Mouse (Mus musculus): ENCODE data around the gene Avpi1. TPM values are rescaled to one million over a fixed set of nuclear protein-coding genes. Genes with fewer than 3 reads are reported as not detected.

Gene Avpi1
- polyA plus RNA-seq, 1 experiment from 2014 or later = 3.0 TPM

DNA sequence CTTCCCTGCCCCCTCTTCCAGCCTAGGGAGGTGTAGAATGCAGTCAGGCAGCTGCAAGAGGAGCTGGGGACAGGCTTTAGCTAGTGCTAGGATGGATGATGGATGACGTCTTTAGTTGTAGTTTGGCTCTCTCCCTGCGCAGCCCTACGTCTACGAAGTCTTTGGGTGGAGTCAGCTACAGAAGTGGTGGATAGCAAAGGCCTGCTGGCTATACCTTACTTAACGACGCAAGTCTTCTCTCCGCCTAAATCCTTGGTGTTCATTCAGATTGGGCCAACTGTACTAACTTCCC lies 19.7 kb upstream of the Avpi1 start:
- no peaks in the 10 kb centered on the region for H3K36me3 ChIP-seq (ENCODE audit: inconsistent target)
- WGBS (ENCODE audit: missing documents) = 78% methylated on average over 7 of the region's 7 CpGs
- H3K79me2 ChIP-seq (ENCODE audit: inconsistent target) = peaks cover 6% of the 10 kb centered on the region; the same call in 1 of the 2 replicates
- H3K27ac ChIP-seq = 0 out of 2 replicates have a peak overlapping the region, but pooled peaks have one; percentile 21
- peak overlapping the region; percentile 38 for H3K4me3 ChIP-seq (ENCODE audit: inconsistent target)

- 7% methylated on average over 63 of the region's 63 CpGs for WGBS (ENCODE audit: missing documents)
- Histone ChIP-seq H3K79me2 (ENCODE audit: inconsistent target) (peaks cover 6% of the 10 kb centered on the region; the same call in 1 of the 2 replicates), H3K36me3 (ENCODE audit: inconsistent target) (no peaks in the 10 kb centered on the region), H3K4me3 (ENCODE audit: inconsistent target) (peak overlapping the region; percentile 38), H3K27ac (0 out of 2 replicates have a peak overlapping the region, but pooled peaks have one; percentile 21)
These were observed 19.1 kb upstream of the Avpi1 start for GRCm38 (mm10) chr19:42147769-42148568.

DNA sequence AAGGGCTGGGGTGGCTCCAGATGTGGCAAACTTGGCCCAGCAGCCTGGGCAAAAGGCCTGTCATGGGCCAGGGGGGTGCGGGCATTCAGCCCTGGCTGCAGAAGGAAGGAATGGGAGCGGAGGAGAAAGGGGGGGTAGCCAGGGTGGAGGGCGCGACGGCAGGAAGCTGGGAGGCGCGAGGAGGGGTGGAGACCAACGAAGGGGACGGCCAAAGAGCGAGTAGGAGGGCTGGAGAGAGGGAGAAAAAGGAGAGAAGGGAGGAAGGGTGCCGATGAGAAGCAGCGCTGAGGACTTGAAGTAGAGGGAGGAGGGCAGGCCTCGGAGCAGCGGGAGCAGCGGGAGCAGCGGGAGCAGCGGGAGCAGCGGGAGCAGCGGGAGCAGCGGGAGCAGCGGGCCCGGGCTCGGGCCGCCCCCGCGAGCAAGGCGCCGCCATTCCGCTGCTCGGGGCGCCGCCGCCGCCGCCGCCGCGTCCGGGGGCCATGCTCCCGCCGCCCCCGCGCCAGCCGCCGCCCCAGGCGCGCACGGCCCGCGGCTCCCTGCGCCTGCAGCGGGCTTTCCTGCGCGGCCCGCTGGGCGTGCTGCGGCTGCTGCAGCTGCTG lies 18.4 kb upstream of the Avpi1 start, which contains the start of gene Marveld1:
Gene Marveld1 (plus strand): TSS at position 231 of the 599 bp plus-strand sequence.
- H3K4me3 ChIP-seq (ENCODE audit: inconsistent target) = peak within 1 kb of the TSS; percentile 38
- WGBS (ENCODE audit: missing documents) = 3% methylated on average over 57 of the region's 57 CpGs
- H3K36me3 ChIP-seq (ENCODE audit: inconsistent target) = no peaks in the 10 kb centered on the region
- H3K79me2 ChIP-seq (ENCODE audit: inconsistent target) = peaks cover 6% of the 10 kb centered on the region; the same call in 1 of the 2 replicates
- peak within 1 kb of the TSS; percentile 27 for H3K27ac ChIP-seq

DNA sequence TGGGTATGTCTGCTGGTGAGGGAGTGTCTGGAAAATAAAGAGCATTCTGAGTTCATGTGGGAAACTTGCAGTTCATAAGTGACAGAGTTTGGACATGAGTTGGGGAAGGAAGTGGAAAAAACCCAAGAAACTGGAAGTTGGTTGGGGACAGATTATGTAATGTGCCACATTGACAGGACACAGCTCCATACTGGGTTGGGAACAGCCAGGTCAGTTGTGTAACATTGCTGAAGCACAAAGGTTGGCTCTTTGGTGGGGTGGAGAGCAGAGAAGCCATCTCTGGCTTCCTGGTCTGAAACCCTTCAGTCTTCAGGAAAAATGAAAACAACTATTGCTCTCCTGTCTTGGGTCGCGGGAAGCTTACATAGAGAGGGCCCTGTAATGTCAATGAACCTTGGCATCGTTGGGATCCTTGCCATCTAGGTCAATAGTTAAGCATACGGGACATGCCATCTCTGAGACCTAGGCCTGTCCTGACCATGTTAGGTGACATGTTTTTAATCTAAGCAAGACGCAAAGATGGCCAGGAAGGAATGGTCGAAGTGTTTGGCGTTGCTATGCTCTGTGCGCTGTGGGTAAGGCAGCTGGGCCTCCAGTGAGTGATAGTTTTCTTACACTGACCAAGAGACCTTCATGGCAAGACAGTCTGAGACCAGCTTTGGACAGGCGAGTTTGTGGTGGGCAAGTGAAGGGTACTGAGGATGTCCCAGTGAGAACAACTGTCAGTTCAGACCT lies 17.6 kb upstream of the Avpi1 start:
- H3K4me3 ChIP-seq (ENCODE audit: inconsistent target) = no peak overlapping the region

GRCm38 (mm10) chr19:42145731-42146130 lies 16.9 kb upstream of the Avpi1 start:
- WGBS (ENCODE audit: missing documents) = 97% methylated on average over 2 of the region's 2 CpGs

More for the DNA sequence above, 17.6 kb upstream of the Avpi1 start:
- H3K36me3 ChIP-seq (ENCODE audit: inconsistent target) = no peaks in the 10 kb centered on the region
- peaks cover 6% of the 10 kb centered on the region; the same call in 1 of the 2 replicates for H3K79me2 ChIP-seq (ENCODE audit: inconsistent target)
- peak overlapping the region; percentile 27 for H3K27ac ChIP-seq
- 92% methylated on average over 9 of the region's 9 CpGs for WGBS (ENCODE audit: missing documents)

GRCm38 (mm10) chr19:42145210-42145609 lies 16.4 kb upstream of the Avpi1 start:
- no peaks in the 10 kb centered on the region for H3K36me3 ChIP-seq (ENCODE audit: inconsistent target)
- peaks cover 6% of the 10 kb centered on the region; the same call in 1 of the 2 replicates for H3K79me2 ChIP-seq (ENCODE audit: inconsistent target)
- H3K4me3 ChIP-seq (ENCODE audit: inconsistent target) = no peak overlapping the region
- WGBS (ENCODE audit: missing documents) = 58% methylated on average over 4 of the region's 4 CpGs
- H3K27ac ChIP-seq = no peak overlapping the region

More at GRCm38 (mm10) chr19:42145731-42146130, 16.9 kb upstream of the Avpi1 start:
- H3K4me3 ChIP-seq (ENCODE audit: inconsistent target) = no peak overlapping the region
- peaks cover 6% of the 10 kb centered on the region; the same call in 1 of the 2 replicates for H3K79me2 ChIP-seq (ENCODE audit: inconsistent target)
- no peaks in the 10 kb centered on the region for H3K36me3 ChIP-seq (ENCODE audit: inconsistent target)
- no peak overlapping the region for H3K27ac ChIP-seq

DNA sequence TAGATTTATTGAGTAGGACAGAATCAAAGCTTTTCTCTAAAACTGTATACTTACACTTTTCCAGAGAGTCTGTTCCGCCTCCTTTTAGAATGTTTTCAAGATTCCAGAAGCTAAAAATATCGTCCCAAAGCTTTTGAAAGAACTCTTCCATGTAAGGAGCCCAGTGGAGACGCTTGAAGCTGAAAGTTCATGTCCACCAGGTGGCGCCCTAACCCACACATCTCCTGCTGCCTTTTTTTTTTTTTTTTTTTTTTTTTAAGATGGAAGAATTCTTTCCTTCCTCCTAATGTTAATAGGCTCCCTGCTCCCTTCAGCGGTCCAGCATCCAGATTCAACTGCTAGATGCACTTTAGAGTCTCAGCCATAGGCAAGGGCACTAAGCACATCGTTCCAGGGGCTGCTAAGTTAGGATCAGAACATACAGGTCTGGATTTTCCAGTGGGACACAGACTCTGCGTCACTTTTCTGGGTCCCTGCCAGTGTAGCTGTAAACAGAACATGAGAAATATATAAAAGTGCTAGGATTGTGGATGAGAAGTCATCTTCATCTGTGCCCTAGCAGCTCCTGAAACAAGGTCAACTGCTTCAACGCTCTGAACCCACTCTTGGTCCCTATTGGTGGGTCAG lies 15.8 kb upstream of the Avpi1 start:
- Histone ChIP-seq H3K27ac (no peak overlapping the region), H3K4me3 (ENCODE audit: inconsistent target) (no peak overlapping the region), H3K79me2 (ENCODE audit: inconsistent target) (peaks cover 6% of the 10 kb centered on the region; the same call in 1 of the 2 replicates), H3K36me3 (ENCODE audit: inconsistent target) (no peaks in the 10 kb centered on the region)
- WGBS (ENCODE audit: missing documents) = 37% methylated on average over 8 of the region's 8 CpGs

DNA sequence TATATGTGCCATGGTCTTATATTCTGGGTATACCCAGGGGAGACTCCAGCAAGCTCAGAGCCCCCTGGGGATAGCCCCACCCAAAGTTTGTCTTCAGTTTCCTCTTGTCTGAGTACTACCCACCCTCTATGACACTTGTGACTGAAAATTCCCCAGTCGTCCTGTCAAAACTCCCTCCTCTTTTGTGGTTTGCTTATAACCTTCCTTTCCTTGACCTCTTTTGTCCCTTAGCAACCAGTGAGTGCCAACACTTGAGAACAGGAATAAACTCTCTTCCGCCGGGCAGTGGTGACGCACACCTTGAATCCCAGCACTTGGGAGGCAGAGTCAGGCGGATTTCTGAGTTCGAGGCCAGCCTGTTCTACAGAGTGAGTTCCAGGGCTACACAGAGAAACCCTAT lies 15.2 kb upstream of the Avpi1 start:
- peaks cover 6% of the 10 kb centered on the region; the same call in 1 of the 2 replicates for H3K79me2 ChIP-seq (ENCODE audit: inconsistent target)
- WGBS (ENCODE audit: missing documents) = 50% methylated on average over 6 of the region's 6 CpGs
- H3K4me3 ChIP-seq (ENCODE audit: inconsistent target) = no peak overlapping the region
- H3K36me3 ChIP-seq (ENCODE audit: inconsistent target) = no peaks in the 10 kb centered on the region
- no peak overlapping the region for H3K27ac ChIP-seq

DNA sequence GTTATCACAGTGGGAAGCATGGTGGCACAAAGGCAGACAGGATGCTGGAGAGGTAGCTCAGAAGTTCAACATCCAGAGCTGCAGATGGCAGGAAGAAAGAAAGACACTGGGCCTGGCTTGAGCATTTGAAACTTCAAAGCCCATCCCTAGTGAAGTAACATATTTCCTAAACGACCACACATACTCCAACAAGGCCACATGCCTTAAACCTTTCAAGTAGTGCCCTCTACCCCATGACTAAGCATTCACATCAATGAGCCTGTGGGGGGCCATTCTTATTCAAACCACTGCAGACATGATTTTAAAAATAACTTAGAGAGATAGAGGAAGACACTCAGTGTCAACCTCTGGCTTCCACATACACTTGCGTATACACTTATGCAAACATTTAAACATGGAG lies 13.9 kb upstream of the Avpi1 start:
- 72% methylated on average over 2 of the region's 2 CpGs for WGBS (ENCODE audit: missing documents)
- H3K79me2 ChIP-seq (ENCODE audit: inconsistent target) = no peaks in the 10 kb centered on the region
- H3K36me3 ChIP-seq (ENCODE audit: inconsistent target) = no peaks in the 10 kb centered on the region
- no peak overlapping the region for H3K4me3 ChIP-seq (ENCODE audit: inconsistent target)
- no peak overlapping the region for H3K27ac ChIP-seq

- H3K4me3 ChIP-seq (ENCODE audit: inconsistent target) = no peak overlapping the region
- 97% methylated on average over 3 of the region's 3 CpGs for WGBS (ENCODE audit: missing documents)
- H3K36me3 ChIP-seq (ENCODE audit: inconsistent target) = no peaks in the 10 kb centered on the region
- no peak overlapping the region for H3K27ac ChIP-seq
- no peaks in the 10 kb centered on the region for H3K79me2 ChIP-seq (ENCODE audit: inconsistent target)
These were observed 13.1 kb upstream of the Avpi1 start for GRCm38 (mm10) chr19:42141998-42142397.

GRCm38 (mm10) chr19:42139724-42140517 lies 11.1 kb upstream of the Avpi1 start:
- no peak overlapping the region for H3K4me3 ChIP-seq (ENCODE audit: inconsistent target)
- H3K27ac ChIP-seq = no peak overlapping the region
- H3K79me2 ChIP-seq (ENCODE audit: inconsistent target) = no peaks in the 10 kb centered on the region
- 77% methylated on average over 5 of the region's 5 CpGs for WGBS (ENCODE audit: missing documents)
- no peaks in the 10 kb centered on the region for H3K36me3 ChIP-seq (ENCODE audit: inconsistent target)

DNA sequence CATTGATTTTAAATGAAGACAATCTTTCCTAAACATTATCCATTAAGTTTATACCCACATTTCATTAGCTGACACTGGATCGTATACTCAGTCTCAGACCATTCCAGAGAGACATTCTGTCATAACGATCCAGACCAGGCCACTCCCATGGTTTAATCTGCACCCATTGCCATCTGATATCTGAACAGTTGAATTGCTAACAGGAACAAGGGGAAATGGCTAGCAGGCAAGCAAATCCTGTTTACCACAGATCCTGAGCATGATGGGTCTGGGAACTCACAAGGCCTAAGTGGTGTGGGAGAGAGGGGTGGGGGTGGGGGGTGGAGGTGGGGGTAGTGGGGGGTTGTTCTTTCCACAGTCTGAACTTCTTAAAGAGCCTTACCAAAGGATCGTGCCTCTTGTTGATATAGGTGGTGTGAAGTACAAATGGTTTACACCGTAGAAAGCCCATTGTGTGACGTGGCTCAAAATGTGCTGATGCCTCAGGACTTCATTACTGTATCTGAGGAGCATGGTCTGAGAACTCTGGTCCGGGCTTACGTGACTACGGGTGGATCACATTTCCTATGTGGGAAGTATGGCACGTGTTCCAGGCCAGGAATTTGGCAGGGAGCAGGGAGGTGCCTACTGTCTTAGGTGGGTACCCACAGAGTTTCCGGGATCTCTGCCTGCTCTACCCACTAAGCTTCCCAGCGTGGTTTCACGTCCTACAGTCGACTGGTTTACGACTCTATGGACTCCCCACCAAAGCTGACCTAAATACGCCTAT lies 9.8 kb upstream of the Avpi1 start:
- no peaks in the 10 kb centered on the region for H3K79me2 ChIP-seq (ENCODE audit: inconsistent target)
- H3K36me3 ChIP-seq (ENCODE audit: inconsistent target) = no peaks in the 10 kb centered on the region
- 89% methylated on average over 15 of the region's 15 CpGs for WGBS (ENCODE audit: missing documents)
- H3K27ac ChIP-seq = no peak overlapping the region
- H3K4me3 ChIP-seq (ENCODE audit: inconsistent target) = no peak overlapping the region

DNA sequence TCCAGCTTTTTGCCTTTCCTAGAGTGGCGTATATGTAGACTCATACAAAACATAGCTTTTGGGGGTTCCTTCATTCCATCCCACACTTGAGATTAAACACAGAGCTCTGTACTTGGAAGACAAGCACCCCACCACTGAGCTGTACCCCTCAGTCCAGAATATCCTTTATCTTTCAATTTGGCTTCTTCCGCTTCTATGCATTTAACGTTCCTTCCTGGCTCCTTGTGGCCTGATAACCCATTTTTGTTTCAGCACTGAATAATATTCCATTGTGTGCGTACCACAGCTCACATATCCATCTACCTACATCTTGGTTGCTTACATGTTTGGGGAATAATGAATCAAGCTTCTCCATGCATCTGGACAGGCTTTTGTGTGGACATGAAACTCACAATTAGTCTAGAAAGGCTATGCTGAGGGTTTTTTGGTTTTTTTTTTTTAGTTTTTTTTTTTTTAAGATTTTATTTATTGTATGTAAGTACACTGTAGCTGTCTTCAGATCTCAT lies 8.4 kb upstream of the Avpi1 start:
- H3K79me2 ChIP-seq (ENCODE audit: inconsistent target) = no peaks in the 10 kb centered on the region
- 96% methylated on average over 4 of the region's 4 CpGs for WGBS (ENCODE audit: missing documents)
- H3K36me3 ChIP-seq (ENCODE audit: inconsistent target) = no peaks in the 10 kb centered on the region
- H3K27ac ChIP-seq = no peak overlapping the region
- H3K4me3 ChIP-seq (ENCODE audit: inconsistent target) = no peak overlapping the region
